Mouse (Mus musculus): ENCODE data around the gene Lrrc3b.

The Lrrc3b gene

GRCm38 (mm10) chr14:15331370-15331769 lies 107.4 kb downstream of the Lrrc3b start:
- DNase-seq (ENCODE audit: low spot score in 2 of 2): no peak

- no peak for DNase-seq (ENCODE audit: low spot score in 2 of 2)
These were observed 108.6 kb downstream of the Lrrc3b start for GRCm38 (mm10) chr14:15330155-15330554.

GRCm38 (mm10) chr14:15325872-15326271 lies 112.9 kb downstream of the Lrrc3b start:
- DNase-seq (ENCODE audit: low spot score in 2 of 2): no peak

GRCm38 (mm10) chr14:15322441-15323123 lies 116.2 kb downstream of the Lrrc3b start:
- no peak for DNase-seq (ENCODE audit: low spot score in 2 of 2)

GRCm38 (mm10) chr14:15319399-15319915 lies 119.3 kb downstream of the Lrrc3b start:
- DNase-seq (ENCODE audit: low spot score in 2 of 2): peak in 1 of 2 experiments; percentile 13

- peak; percentile 21 to 47 for DNase-seq (ENCODE audit: low spot score in 2 of 2)
These were observed 130.2 kb downstream of the Lrrc3b start for GRCm38 (mm10) chr14:15308576-15308975.

Data from frontal cortex, postnatal 36 days (tissue).